Mouse (Mus musculus) thymus, adult 2 months (tissue): ENCODE measurements around the gene Kif23.

ENCODE experiments used
- CTCF ChIP-seq: fragments of 200-500 bp; IDR thresholded peaks from 2 replicates; pipeline ENCODE4 v1.5.1; 2012; ENCODE audit warnings: mild to moderate bottlenecking, control low read depth, low read length, moderate library complexity, borderline replicate concordance; ENCODE audit not compliant: control insufficient read depth, poor library complexity, insufficient read depth; ENCODE audit errors: extremely low read depth
- POLR2A ChIP-seq: fragments of 200-500 bp; IDR thresholded peaks from 2 replicates; pipeline ENCODE4 v1.6.1; 2012; ENCODE audit warnings: mild to moderate bottlenecking, low read length, control low read depth, moderate library complexity; ENCODE audit not compliant: control insufficient read depth, poor library complexity, insufficient read depth; ENCODE audit errors: extremely low read depth

GRCm38 (mm10) chr9:61885964-61886363 is 60.6 kb downstream of the Kif23 start:
- TF ChIP-seq POLR2A (no peak), CTCF (no peak)
